In the genomic region with DNA sequence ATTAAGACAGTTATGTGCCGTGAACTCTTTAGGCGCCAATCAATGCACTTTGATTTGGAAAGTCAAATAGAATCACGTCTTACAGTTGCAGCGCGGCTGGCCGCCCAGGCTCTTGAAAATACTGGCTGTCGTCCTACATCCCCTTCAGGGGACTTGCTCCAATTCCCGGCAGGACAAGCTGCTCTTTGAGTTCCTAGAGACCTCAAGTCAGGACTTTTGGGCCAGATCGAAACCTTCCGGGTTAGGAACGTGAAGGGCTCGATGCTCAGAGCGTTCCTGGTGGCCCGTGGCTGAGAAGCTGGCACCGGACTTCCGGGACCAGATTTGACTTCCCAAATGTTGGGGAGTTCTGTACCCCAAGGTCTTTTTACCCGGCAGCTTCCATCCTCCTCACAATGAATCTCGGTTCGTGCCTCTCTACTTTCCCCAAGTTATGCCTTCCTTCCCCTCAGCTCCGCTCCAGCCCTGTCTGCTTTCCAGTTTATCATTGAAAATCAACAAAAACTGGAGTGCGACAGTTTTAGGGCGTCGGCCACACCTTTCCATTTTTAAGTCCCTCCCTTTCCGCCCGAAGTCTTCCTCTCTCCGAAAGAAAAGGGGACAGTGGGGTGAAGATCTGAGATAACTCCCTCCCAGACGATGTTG, we compare ENCODE assay signal across 8 mouse cellular contexts. TPM values are rescaled to one million over a fixed set of nuclear protein-coding genes. Genes with fewer than 3 reads are reported as not detected.
DNase-seq lines count a peak whose midpoint lies in the region; ATAC-seq and TF ChIP-seq lines count a peak whose summit lies in the region.

No protein-coding gene starts in this region.

- peaks cover 93% of the 10 kb centered on the region for H3K27me3 ChIP-seq in liver, embryonic 11.5 days (replicated peaks; ENCODE audit: control insufficient read depth, insufficient read depth, low read length)
- peaks cover 95% of the 10 kb centered on the region for H3K27me3 ChIP-seq in hindbrain, embryonic 14.5 days (ENCODE audit: control insufficient read depth, insufficient read depth, low read length)
- H3K27me3 ChIP-seq in neural tube, embryonic 13.5 days: peaks cover 93% of the 10 kb centered on the region
- peaks cover 26% of the 10 kb centered on the region for H3K27me3 ChIP-seq in thymus, adult 2 months (ENCODE audit: control insufficient read depth, insufficient read depth, low read length)
- H3K27me3 ChIP-seq in kidney, embryonic 14.5 days (ENCODE audit: control insufficient read depth, insufficient read depth, low read length): peaks cover 90% of the 10 kb centered on the region

- no peak for ATAC-seq in liver, embryonic 11.5 days (replicated peaks; ENCODE audit: low FRiP score)
- ATAC-seq in hindbrain, embryonic 14.5 days (ENCODE audit: low FRiP score): no peak
- no peak for ATAC-seq in neural tube, embryonic 13.5 days (ENCODE audit: low read depth)
- ATAC-seq in kidney, embryonic 14.5 days (ENCODE audit: low FRiP score, low TSS enrichment): no peak

- H3K27ac ChIP-seq in liver, embryonic 11.5 days (ENCODE audit: low read depth, low read length): no peak overlapping the region
- H3K27ac ChIP-seq in hindbrain, embryonic 14.5 days: no peak overlapping the region
- no peak overlapping the region for H3K27ac ChIP-seq in neural tube, embryonic 13.5 days (replicated peaks)
- H3K27ac ChIP-seq in thymus, adult 2 months (ENCODE audit: control insufficient read depth, insufficient read depth, low read length): no peak overlapping the region
- no peak overlapping the region for H3K27ac ChIP-seq in kidney, embryonic 14.5 days (ENCODE audit: low read depth, low read length)

- H3K9ac ChIP-seq in liver, embryonic 11.5 days (ENCODE audit: low read depth, low read length): no peak overlapping the region
- H3K9ac ChIP-seq in hindbrain, embryonic 14.5 days: no peak overlapping the region
- H3K9ac ChIP-seq in neural tube, embryonic 13.5 days: no peak overlapping the region
- H3K9ac ChIP-seq in kidney, embryonic 14.5 days (ENCODE audit: low read depth, low read length): no peak overlapping the region

- no peaks in the 10 kb centered on the region for H3K4me1 ChIP-seq in liver, embryonic 11.5 days (replicated peaks; ENCODE audit: control insufficient read depth, insufficient read depth, low read length)
- H3K4me1 ChIP-seq in hindbrain, embryonic 14.5 days (replicated peaks; ENCODE audit: control insufficient read depth, insufficient read depth, low read length): peaks cover 6% of the 10 kb centered on the region
- H3K4me1 ChIP-seq in neural tube, embryonic 13.5 days (replicated peaks): peaks cover 34% of the 10 kb centered on the region
- no peaks in the 10 kb centered on the region for H3K4me1 ChIP-seq in thymus, adult 2 months (replicated peaks; ENCODE audit: control insufficient read depth, insufficient read depth, low read length)
- H3K4me1 ChIP-seq in kidney, embryonic 14.5 days (ENCODE audit: control insufficient read depth, insufficient read depth, low read length): no peaks in the 10 kb centered on the region

- peak overlapping the region; percentile 42 for H3K4me2 ChIP-seq in liver, embryonic 11.5 days
- 0 out of 2 replicates have a peak overlapping the region, but pooled peaks have one; percentile 2 for H3K4me2 ChIP-seq in hindbrain, embryonic 14.5 days (replicated peaks)
- H3K4me2 ChIP-seq in neural tube, embryonic 13.5 days: 0 out of 2 replicates have a peak overlapping the region, but pooled peaks have one; percentile 2
- H3K4me2 ChIP-seq in kidney, embryonic 14.5 days (replicated peaks; ENCODE audit: low read depth, low read length): no peak overlapping the region; the same call in 1 of the 2 replicates

- DNase-seq in liver, embryonic 11.5 days (ENCODE audit: low spot score): no peak
- DNase-seq in liver: no peak
- peak; percentile 45 for DNase-seq in embryo, embryonic 9.5 days (ENCODE audit: extremely low spot score)
- DNase-seq in hindbrain, embryonic 14.5 days (ENCODE audit: low spot score): no peak
- DNase-seq in adrenal gland, adult 18-20 months (ENCODE audit: low spot score in 2 of 2): no peak
- no peak for DNase-seq in thymus, adult 2 months

- no peak for TF ChIP-seq CTCF in thymus, adult 2 months (IDR thresholded peaks at IDR 0.05; ENCODE audit: borderline replicate concordance, control insufficient read depth, extremely low read depth, insufficient read depth, low read length, poor library complexity)

- 2% methylated on average over 27 of the region's 27 CpGs for WGBS in liver, embryonic 11.5 days
- under 1% methylated on average over 27 of the region's 27 CpGs for WGBS in hindbrain, embryonic 14.5 days
- 1% methylated on average over 27 of the region's 27 CpGs for WGBS in neural tube, embryonic 13.5 days
- WGBS in thymus, adult 2 months: 5% methylated on average over 27 of the region's 27 CpGs
- under 1% methylated on average over 27 of the region's 27 CpGs for WGBS in kidney, embryonic 14.5 days

- H3K36me3 ChIP-seq in liver, embryonic 11.5 days (ENCODE audit: control insufficient read depth, insufficient read depth, low read length): no peaks in the 10 kb centered on the region
- no peaks in the 10 kb centered on the region for H3K36me3 ChIP-seq in hindbrain, embryonic 14.5 days (replicated peaks; ENCODE audit: control insufficient read depth, insufficient read depth)
- H3K36me3 ChIP-seq in neural tube, embryonic 13.5 days: no peaks in the 10 kb centered on the region
- H3K36me3 ChIP-seq in thymus, adult 2 months (ENCODE audit: control insufficient read depth, insufficient read depth, low read length): no peaks in the 10 kb centered on the region
- H3K36me3 ChIP-seq in kidney, embryonic 14.5 days (ENCODE audit: control insufficient read depth, insufficient read depth, low read length): no peaks in the 10 kb centered on the region

- TF ChIP-seq POLR2A in thymus, adult 2 months (IDR thresholded peaks at IDR 0.05; ENCODE audit: control insufficient read depth, extremely low read depth, insufficient read depth, low read length, poor library complexity): no peak

- no peak overlapping the region for H3K4me3 ChIP-seq in liver, embryonic 11.5 days (ENCODE audit: low read depth, low read length)
- H3K4me3 ChIP-seq in hindbrain, embryonic 14.5 days (replicated peaks; ENCODE audit: low read length): no peak overlapping the region
- H3K4me3 ChIP-seq in neural tube, embryonic 13.5 days: no peak overlapping the region
- H3K4me3 ChIP-seq in thymus, adult 2 months (ENCODE audit: control insufficient read depth, insufficient read depth, low read length): no peak overlapping the region
- H3K4me3 ChIP-seq in kidney, embryonic 14.5 days (ENCODE audit: low read length): no peak overlapping the region; the same call in 1 of the 2 replicates

- H3K9me3 ChIP-seq in liver, embryonic 11.5 days (ENCODE audit: control insufficient read depth, low read length): no peaks in the 10 kb centered on the region
- no peaks in the 10 kb centered on the region for H3K9me3 ChIP-seq in hindbrain, embryonic 14.5 days (ENCODE audit: control insufficient read depth, low read length)
- H3K9me3 ChIP-seq in neural tube, embryonic 13.5 days: no peaks in the 10 kb centered on the region
- no peaks in the 10 kb centered on the region for H3K9me3 ChIP-seq in kidney, embryonic 14.5 days (ENCODE audit: control insufficient read depth, low read length)

RNA-seq across cellular contexts. Expression of a gene that starts 2.3 kb away (rescaled TPM):
- polyA plus RNA-seq in liver, embryonic 11.5 days (2014; fragmentation: Nextera tagmentation; extraction: Ambion mirVana): 0.27 and 0.57 TPM in 2 replicates
- 0.96 and 1.2 TPM in 2 replicates for polyA plus RNA-seq in hindbrain, embryonic 14.5 days (2014; fragmentation: Nextera tagmentation; extraction: Ambion mirVana)
- polyA plus RNA-seq in neural tube, embryonic 13.5 days (2015; fragmentation: Nextera tagmentation; extraction: Ambion mirVana): 1.9 and 3.8 TPM in 2 replicates
- 1 to 10 TPM; 1.5 to 4.2 TPM for total RNA-seq in adrenal gland, adult 18-20 months (2021)
- polyA plus RNA-seq in thymus, adult 2 months (2012; rRNA removed): 0.14 and 0.16 TPM in 2 replicates
- 1.1 and 2.0 TPM in 2 replicates for polyA plus RNA-seq in kidney, embryonic 14.5 days (2014; fragmentation: Nextera tagmentation; extraction: Ambion mirVana)
